Mouse (Mus musculus): ENCODE results near the gene Asic2. TPM values are rescaled to one million over a fixed set of nuclear protein-coding genes. Genes with fewer than 3 reads are reported as not detected.
A peak's percentile ranks its signal among the peaks of the same experiment; 100 is the strongest.

The Asic2 gene
- polyA plus RNA-seq, 1 experiment from 2014 or later: not detected

- Histone ChIP-seq H3K36me3 (replicated peaks; ENCODE audit: insufficient read depth, low read length) (no peaks in the 10 kb centered on the region), H3K4me2 (ENCODE audit: low read depth, low read length) (no peak overlapping the region), H3K9ac (replicated peaks) (no peak overlapping the region), H3K4me1 (ENCODE audit: insufficient read depth) (no peaks in the 10 kb centered on the region), H3K27ac (ENCODE audit: low read depth) (no peak overlapping the region), H3K9me3 (ENCODE audit: low read length) (no peaks in the 10 kb centered on the region), H3K4me3 (ENCODE audit: low read depth, low read length) (no peak overlapping the region), H3K27me3 (ENCODE audit: insufficient read depth, low read length) (no peaks in the 10 kb centered on the region)
- 35% methylated on average over 1 of the region's 1 CpGs for WGBS (ENCODE audit: insufficient replicate concordance)
- ATAC-seq (no peak), DNase-seq (no peak)
- TF ChIP-seq EP300 (IDR thresholded peaks at IDR 0.05; ENCODE audit: low read depth) (no peak), CTCF (IDR thresholded peaks at IDR 0.05; ENCODE audit: low read depth) (no peak)
These were observed 471.8 kb downstream of the Asic2 start for GRCm38 (mm10) chr11:81496446-81496845.

DNA sequence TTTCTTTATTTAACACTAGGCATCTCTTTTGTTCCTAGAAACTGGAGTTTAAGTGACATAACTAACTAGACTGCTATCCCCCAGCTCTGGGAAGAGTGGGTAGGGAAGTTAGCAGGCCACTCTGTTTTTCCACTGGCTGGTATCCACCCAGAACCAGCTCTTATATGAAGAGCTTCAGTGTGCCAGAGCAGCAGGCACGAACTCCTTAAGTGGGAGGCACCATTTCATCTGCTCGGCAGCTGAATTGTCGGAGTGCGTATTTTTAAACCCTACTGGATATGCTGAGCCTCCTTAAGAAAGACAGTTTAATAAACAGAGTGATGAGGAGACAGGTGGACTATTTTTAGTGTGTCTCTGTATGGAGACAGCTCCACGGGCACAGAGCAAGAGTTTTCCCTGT, 475.9 kb downstream of the Asic2 start:
- H3K27ac ChIP-seq (ENCODE audit: low read depth): no peak overlapping the region
- WGBS (ENCODE audit: insufficient replicate concordance): 76% methylated on average over 5 of the region's 5 CpGs
- ATAC-seq: no peak
- no peak overlapping the region for H3K9ac ChIP-seq (replicated peaks)
- no peak for DNase-seq
- TF ChIP-seq CTCF (IDR thresholded peaks at IDR 0.05; ENCODE audit: low read depth) (no peak), EP300 (IDR thresholded peaks at IDR 0.05; ENCODE audit: low read depth) (no peak)
- no peak overlapping the region for H3K4me3 ChIP-seq (ENCODE audit: low read depth, low read length)
- H3K36me3 ChIP-seq (replicated peaks; ENCODE audit: insufficient read depth, low read length): no peaks in the 10 kb centered on the region
- no peaks in the 10 kb centered on the region for H3K4me1 ChIP-seq (ENCODE audit: insufficient read depth)
- no peaks in the 10 kb centered on the region for H3K9me3 ChIP-seq (ENCODE audit: low read length)
- no peaks in the 10 kb centered on the region for H3K27me3 ChIP-seq (ENCODE audit: insufficient read depth, low read length)
- no peak overlapping the region for H3K4me2 ChIP-seq (ENCODE audit: low read depth, low read length)

DNA sequence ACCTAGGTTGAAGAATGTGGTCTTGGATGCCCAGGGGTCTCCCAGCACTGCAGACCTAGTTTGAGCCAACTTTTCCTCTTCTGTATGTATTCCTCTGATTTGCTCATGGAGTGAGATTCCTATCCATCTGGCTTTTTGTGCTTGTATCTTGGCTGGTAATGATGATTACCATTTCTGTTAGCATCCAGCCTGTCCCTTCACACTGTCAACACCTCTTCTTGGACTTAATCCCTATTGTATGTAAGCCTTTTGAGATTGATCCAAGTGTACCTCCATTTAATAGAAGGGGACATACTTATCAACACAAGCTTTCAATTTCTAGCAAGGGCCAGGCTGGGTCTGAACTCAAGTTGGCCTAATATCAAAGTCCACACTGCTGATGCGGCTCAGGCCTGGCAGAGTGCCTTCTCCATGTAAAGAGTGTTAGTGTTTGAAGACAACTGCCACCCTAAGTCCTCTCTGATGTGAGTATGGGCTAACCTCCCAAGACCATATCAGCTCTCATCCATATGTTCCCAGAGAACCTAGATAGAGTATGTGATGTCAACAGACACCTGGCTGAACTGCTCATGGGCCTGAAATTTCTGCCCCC, 479.0 kb downstream of the Asic2 start:
- Histone ChIP-seq H3K4me1 (ENCODE audit: insufficient read depth) (no peaks in the 10 kb centered on the region), H3K9me3 (ENCODE audit: low read length) (no peaks in the 10 kb centered on the region), H3K27ac (ENCODE audit: low read depth) (no peak overlapping the region), H3K9ac (replicated peaks) (no peak overlapping the region), H3K36me3 (replicated peaks; ENCODE audit: insufficient read depth, low read length) (no peaks in the 10 kb centered on the region), H3K27me3 (ENCODE audit: insufficient read depth, low read length) (no peaks in the 10 kb centered on the region), H3K4me3 (ENCODE audit: low read depth, low read length) (no peak overlapping the region), H3K4me2 (ENCODE audit: low read depth, low read length) (no peak overlapping the region)
- TF ChIP-seq EP300 (IDR thresholded peaks at IDR 0.05; ENCODE audit: low read depth): no peak
- ATAC-seq (no peak), DNase-seq (no peak)
- 72% methylated on average over 1 of the region's 1 CpGs for WGBS (ENCODE audit: insufficient replicate concordance)

DNA sequence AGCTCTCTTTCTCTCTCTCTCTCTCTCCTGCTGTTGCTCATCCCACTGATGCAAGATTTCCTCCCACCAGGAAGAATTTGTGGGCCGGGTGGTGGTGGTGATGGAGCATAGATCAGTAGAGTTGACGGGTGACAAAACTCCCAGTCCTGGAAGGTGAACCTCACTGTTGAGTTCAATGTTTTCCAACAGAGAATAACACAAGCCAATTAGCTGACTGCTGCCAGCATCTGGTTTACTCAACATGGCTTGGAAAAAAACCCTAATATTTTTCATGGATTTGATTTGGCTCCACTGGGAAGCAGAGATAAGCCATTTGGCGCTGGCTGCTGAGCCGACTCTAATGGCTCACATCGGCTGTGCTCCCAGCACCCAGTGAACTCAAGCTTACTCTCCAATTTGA, 479.6 kb downstream of the Asic2 start:
- Histone ChIP-seq H3K4me1 (ENCODE audit: insufficient read depth) (no peaks in the 10 kb centered on the region), H3K4me2 (ENCODE audit: low read depth, low read length) (no peak overlapping the region), H3K27me3 (ENCODE audit: insufficient read depth, low read length) (no peaks in the 10 kb centered on the region), H3K9ac (replicated peaks) (no peak overlapping the region), H3K36me3 (replicated peaks; ENCODE audit: insufficient read depth, low read length) (no peaks in the 10 kb centered on the region), H3K4me3 (ENCODE audit: low read depth, low read length) (no peak overlapping the region), H3K27ac (ENCODE audit: low read depth) (no peak overlapping the region), H3K9me3 (ENCODE audit: low read length) (no peaks in the 10 kb centered on the region)
- 76% methylated on average over 5 of the region's 5 CpGs for WGBS (ENCODE audit: insufficient replicate concordance)
- no peak for ATAC-seq
- no peak for TF ChIP-seq CTCF (IDR thresholded peaks at IDR 0.05; ENCODE audit: low read depth)
- no peak for TF ChIP-seq EP300 (IDR thresholded peaks at IDR 0.05; ENCODE audit: low read depth)
- no peak for DNase-seq

DNA sequence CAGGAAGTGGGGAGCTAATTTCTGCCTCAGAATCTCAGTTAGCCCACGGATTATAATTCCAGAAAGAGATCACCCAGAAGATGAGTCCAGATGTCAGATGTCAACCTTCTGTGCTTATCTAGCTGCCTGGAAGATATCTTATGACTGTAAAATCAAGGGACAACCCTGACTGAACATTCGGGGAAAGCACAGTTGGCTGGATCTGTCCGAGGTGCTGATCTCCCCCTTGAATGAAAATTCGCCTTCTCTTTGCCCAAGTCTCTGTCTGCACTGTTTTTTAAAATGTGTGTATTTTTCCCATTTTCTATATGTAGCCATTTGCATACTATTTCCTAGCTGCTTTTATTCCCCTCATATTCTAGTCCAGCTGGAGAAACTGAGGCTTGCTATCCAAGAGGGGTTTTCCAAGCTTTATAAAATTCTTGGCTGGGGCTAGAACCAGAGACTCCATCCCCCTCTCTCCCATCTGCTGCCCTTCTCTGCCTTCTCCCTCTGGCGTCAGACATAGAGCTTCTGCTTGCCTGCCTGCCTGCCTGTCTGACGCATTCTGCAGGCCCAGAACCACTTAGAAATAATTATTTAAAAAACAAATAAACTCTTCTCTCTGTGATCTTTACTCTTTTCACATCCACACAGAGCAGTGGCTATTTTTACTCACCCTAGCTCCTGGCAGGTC, 481.9 kb downstream of the Asic2 start:
- H3K9ac ChIP-seq (replicated peaks): no peak overlapping the region
- ATAC-seq: no peak
- no peaks in the 10 kb centered on the region for H3K27me3 ChIP-seq (ENCODE audit: insufficient read depth, low read length)
- no peak overlapping the region for H3K4me2 ChIP-seq (ENCODE audit: low read depth, low read length)
- no peaks in the 10 kb centered on the region for H3K4me1 ChIP-seq (ENCODE audit: insufficient read depth)
- no peak overlapping the region for H3K27ac ChIP-seq (ENCODE audit: low read depth)
- WGBS (ENCODE audit: insufficient replicate concordance): 18% methylated on average over 6 of the region's 6 CpGs
- no peak for DNase-seq
- H3K9me3 ChIP-seq (ENCODE audit: low read length): no peaks in the 10 kb centered on the region
- TF ChIP-seq CTCF (IDR thresholded peaks at IDR 0.05; ENCODE audit: low read depth): no peak
- no peak for TF ChIP-seq EP300 (IDR thresholded peaks at IDR 0.05; ENCODE audit: low read depth)
- no peaks in the 10 kb centered on the region for H3K36me3 ChIP-seq (replicated peaks; ENCODE audit: insufficient read depth, low read length)
- H3K4me3 ChIP-seq (ENCODE audit: low read depth, low read length): no peak overlapping the region

GRCm38 (mm10) chr11:81481198-81481597, 487.1 kb downstream of the Asic2 start:
- Histone ChIP-seq H3K36me3 (replicated peaks; ENCODE audit: insufficient read depth, low read length) (no peaks in the 10 kb centered on the region), H3K4me2 (ENCODE audit: low read depth, low read length) (no peak overlapping the region), H3K4me1 (ENCODE audit: insufficient read depth) (no peaks in the 10 kb centered on the region), H3K9me3 (ENCODE audit: low read length) (no peaks in the 10 kb centered on the region), H3K4me3 (ENCODE audit: low read depth, low read length) (no peak overlapping the region), H3K27ac (ENCODE audit: low read depth) (no peak overlapping the region), H3K27me3 (ENCODE audit: insufficient read depth, low read length) (no peaks in the 10 kb centered on the region), H3K9ac (replicated peaks) (no peak overlapping the region)
- 60% methylated on average over 3 of the region's 3 CpGs for WGBS (ENCODE audit: insufficient replicate concordance)
- no peak for ATAC-seq
- DNase-seq: peak; percentile 18
- TF ChIP-seq EP300 (IDR thresholded peaks at IDR 0.05; ENCODE audit: low read depth) (no peak), CTCF (IDR thresholded peaks at IDR 0.05; ENCODE audit: low read depth) (no peak)
